Mouse (Mus musculus) lung, postnatal 10 days (tissue): Measurements from ENCODE around the gene 2810459M11Rik.
A peak's percentile ranks its signal among the peaks of the same experiment; 100 is the strongest.
"Not testable (repeated sequence)": the region's sequence is repeated elsewhere in the genome, so short reads cannot be mapped to it uniquely, and the experiment has no call there.

Source experiments
- DNase-seq: peaks from one replicate; pipeline ENCODE4 v3.0.0; 2021

The 2810459M11Rik gene

DNA sequence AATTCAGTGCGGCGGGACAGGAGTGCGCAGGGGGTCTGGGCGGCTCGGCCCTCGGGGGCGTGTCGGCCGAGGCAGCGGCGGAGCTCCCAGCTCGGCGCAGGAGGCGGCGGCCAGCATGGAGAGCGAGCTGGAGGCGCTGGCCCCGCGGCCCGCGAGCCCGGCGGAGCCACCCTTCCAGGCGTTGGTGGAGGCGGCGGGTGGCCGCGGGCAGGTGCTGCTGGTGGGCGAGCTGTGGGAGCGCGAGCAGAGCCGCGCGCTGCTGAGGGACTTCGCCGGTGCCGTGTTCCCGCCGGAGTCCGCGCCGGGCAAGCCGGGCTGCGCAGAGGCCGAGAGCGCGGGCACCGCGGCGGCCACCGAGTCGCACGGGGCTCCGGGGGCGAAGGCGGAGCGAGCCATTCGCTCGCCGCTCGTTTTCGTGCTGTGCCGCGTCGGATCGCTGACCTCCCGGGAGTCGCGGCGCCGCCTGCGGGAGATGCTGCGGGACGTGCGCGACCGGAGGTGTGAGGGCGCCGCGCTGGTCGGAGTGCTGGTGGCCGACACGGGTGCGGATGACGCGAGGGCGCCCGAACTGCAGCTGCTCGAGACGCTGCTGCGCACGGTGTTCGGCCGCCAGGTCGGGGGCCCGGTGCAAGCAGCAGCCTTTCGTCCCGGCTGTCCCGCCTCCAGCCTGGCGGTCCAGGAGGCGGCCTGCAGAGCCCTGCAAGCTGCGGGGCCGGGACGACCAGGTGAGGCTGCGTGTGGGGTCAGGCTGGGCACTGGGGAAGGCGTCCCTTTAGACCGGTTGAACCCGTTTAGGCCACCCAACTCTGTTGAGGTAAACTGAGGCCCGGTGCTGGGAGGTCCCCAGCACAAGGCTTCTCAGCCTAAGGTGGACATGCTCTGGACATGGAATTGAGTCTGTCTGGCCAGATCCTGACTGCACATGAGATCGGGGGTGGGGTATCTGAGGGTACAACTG lies at the start of gene 2810459M11Rik:
TSS of gene 2810459M11Rik (plus strand) at position 16 of the 958 bp plus-strand sequence.
- peak; percentile 36 for DNase-seq

DNA sequence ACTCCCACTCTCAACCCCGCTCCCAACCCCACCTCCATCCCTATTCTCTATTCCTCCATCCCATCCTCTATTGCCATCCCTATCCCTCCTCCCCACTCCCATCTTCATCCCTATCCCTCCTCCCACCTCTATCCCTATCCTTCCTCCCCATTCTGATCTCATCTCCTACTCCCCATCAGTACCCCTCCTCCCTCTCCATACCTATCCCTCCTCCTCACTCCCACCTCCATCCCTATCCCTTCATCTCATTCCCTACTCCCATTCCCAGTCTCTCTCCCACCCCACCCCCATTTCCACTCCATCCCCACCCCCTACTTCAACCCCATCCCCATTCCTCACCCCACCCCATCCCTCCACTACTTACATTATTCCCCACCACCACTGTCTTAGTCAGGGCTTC lies 48.4 kb upstream of the 2810459M11Rik start:
- no peak for DNase-seq

GRCm38 (mm10) chr1:85998012-85998411 lies 47.7 kb upstream of the 2810459M11Rik start:
- DNase-seq = no peak

- no peak for DNase-seq
These were observed 45.7 kb upstream of the 2810459M11Rik start for GRCm38 (mm10) chr1:85999853-86000570.

- DNase-seq = no peak
These were observed 40.1 kb upstream of the 2810459M11Rik start for GRCm38 (mm10) chr1:86005540-86005939.

GRCm38 (mm10) chr1:86006040-86006439 lies 39.6 kb upstream of the 2810459M11Rik start:
- no peak for DNase-seq

DNA sequence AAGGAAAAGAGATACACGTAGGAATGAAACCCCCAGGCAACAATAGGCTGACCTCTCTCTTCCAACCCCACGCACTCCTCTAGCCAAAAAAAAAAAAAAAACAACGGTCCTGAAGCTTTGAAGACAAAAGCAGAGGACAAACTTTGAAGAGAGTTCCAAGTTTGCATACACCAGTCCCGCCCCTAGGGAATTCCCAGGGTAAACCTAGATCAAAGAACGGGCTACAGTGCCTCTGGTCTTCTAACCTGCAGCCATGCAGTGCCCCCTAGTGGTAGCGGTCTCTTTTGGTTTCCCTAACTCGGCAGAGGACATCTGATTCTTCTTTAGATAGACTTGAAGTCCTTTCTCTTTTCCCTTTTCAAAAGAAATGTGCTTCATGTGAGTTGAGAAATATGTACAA lies 37.9 kb upstream of the 2810459M11Rik start:
- peak; percentile 92 for DNase-seq

- not testable (repeated sequence) for DNase-seq
These were observed 29.9 kb upstream of the 2810459M11Rik start for GRCm38 (mm10) chr1:86015758-86016157.

DNA sequence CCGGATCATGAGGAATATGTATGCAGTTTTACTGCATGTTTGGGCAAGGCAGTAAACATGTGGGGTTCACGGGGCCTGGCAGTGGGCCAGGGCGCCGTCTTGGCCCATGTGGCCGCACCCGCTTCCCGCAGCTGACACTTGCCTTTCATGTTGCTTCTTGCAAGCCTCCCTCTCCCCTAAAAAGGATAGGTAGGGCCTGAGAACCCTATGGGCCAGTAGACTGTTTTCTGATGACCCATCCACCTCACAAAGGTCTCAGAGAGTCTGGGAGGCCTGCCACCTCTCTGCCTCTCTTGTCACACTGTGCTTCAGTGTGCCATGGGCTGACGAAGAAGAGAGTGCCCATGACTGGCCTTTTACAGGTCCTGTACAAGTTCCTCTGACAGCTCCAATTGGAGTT lies 29.1 kb upstream of the 2810459M11Rik start, which contains the start of gene Spata3:
TSS of gene Spata3 (plus strand) at position 301 of the 400 bp plus-strand sequence.
- no peak for DNase-seq

GRCm38 (mm10) chr1:86018235-86019055 lies 27.2 kb upstream of the 2810459M11Rik start:
- peak; percentile 67 for DNase-seq

DNA sequence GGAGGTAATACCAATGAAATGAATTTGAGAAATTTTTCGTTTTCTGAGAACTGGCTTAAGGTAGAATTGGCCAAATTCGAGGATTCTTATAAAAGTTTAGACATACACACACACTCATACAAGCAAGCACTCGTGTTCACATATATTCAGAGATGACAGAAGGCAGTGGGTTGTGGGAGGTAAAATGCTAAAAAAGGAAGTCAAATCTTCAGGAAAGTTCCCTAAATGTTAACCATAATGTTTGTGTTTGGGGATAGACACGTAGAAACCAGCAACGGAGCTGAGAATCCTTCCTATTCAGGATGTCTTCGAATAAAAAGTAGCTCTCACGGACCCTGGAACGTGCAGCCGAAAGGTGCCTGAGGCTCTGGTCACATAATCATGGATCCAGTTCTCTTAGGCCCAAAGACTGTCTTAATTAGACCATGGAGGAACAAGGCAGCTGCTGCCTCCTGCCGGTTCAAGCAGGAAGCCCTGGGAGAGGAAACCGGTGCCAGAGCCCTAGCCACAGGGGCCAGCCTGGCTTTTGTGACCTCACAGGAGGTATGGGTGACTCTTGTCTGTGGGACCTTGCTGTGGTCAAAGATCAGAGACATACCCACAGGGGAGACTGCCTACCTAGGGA lies 24.2 kb upstream of the 2810459M11Rik start:
- peak; percentile 9 for DNase-seq

GRCm38 (mm10) chr1:86032273-86032987 lies 13.2 kb upstream of the 2810459M11Rik start:
- DNase-seq = no peak

GRCm38 (mm10) chr1:86038191-86038951 lies 7.3 kb upstream of the 2810459M11Rik start:
- peak; percentile 38 for DNase-seq

GRCm38 (mm10) chr1:86040131-86040530 lies 5.5 kb upstream of the 2810459M11Rik start:
- DNase-seq = no peak

DNA sequence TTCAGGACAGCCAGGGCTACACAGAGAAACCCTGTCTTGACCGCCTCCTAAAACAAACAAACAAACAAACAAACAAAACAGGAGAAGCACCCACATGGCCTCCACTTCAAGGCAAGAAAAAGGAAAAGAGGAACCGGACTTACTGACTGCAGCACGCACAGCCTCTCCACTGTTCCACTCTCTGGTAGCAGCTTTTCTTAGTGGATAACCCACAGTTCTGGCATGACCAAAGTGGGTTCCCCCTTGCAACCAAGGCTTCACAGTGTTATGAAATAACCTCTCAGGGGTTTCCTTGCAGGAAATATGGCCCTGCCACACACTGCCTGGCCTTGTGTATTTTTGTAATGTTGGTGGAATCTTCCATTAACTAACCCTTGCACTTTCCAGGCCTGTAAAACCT lies 4.8 kb upstream of the 2810459M11Rik start:
- no peak for DNase-seq

DNA sequence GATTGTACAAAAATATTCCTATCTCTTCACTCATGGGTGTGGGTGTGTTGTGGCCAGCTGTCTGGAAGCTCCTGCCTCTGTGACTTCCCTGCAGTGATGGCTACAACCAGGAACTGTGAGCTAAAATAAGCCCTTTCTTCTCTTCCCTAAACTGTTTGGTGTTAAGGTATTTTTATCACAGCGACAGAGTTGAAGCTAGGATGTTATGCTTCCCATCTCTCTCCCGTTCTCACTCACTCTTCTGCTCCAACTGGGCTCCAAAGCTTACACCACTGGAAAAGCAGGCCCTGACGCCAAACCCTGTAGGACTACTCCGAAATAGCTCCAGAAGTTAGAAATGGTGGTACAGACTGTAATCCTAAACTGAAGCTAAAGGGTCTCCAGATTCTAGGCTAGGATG lies 607 bp upstream of the 2810459M11Rik start:
- no peak for DNase-seq

DNA sequence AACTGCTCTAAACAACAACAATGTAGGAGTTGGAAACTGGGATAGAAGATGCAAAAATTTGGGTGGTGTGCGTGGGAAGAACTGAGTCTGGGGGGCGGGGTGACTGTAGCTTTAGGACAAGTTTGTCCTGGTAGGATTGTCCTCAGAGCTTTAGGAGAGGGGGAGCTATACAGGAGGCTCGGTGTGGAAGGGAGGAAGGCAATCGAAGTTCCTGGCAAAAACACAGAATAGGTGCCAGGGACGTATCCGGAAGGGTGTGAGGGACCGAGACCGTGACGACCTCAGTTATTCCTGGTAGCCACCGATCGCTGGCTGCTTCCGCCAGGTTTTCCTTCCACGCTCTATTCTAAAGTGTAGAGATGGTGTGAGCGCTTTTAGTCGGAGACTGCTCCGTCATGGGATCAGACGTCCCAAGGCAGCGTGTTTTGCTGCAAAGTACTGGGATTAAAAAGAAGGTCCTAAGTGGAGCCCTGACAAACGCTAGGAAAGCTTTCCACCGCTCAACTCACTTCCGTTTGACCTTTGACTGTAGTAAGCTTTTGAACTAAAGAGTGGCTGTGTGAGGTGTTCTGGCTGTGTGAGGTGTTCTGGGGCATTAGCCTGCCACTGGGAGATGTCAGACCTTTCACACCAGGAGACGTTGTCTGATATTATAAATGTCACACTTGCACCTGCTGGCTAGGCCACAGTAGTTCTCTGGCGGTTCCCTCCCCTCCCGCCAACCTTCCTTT lies 1.3 kb downstream of the 2810459M11Rik start:
- no peak for DNase-seq

DNA sequence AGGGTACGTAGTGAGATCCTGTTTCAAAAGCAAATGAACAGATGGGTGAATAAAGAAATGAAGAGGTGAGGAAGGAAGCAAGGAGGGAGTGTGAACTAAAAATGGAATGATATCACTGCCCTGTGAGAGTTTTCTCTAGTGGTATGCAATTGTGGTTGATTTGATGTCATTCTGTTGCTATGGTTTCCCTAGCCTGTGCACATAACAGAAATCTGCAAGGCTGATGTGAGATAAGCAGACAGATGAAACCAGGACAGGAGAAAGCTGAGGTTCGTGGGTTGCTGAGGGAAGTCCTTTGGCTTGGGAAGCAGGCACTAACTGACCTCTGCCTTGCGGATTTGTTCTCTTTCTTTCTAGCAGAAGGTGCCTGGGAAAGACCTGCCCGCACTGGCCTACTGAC lies 2.6 kb downstream of the 2810459M11Rik start:
- no peak for DNase-seq

DNA sequence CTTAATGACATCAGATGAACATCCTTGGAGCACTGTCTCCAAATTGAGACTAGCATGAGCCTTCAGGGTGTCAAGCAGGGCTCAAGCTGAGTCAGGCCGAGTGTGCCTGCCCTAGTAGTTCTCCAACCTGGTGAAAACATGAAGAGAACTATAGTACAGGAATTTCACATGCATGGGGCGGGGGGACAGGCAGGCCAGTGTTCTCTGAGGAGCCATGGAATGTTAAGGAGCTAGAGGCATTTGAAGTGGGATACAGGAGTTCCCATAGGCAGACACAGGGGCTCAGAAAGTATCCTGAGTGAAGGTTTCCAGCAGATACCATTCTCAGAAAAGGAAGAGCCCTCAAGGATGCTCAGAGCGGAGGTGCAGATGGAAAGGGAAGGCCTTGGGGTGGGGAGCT lies 3.1 kb downstream of the 2810459M11Rik start:
- DNase-seq = no peak
